Mouse (Mus musculus): ENCODE measurements around the gene Imp3. TPM values are rescaled to one million over a fixed set of nuclear protein-coding genes. Genes with fewer than 3 reads are reported as not detected.

Imp3 gene
- total RNA-seq, 2 experiments from 2014 or later, result 46.7 to 51.6 TPM

DNA sequence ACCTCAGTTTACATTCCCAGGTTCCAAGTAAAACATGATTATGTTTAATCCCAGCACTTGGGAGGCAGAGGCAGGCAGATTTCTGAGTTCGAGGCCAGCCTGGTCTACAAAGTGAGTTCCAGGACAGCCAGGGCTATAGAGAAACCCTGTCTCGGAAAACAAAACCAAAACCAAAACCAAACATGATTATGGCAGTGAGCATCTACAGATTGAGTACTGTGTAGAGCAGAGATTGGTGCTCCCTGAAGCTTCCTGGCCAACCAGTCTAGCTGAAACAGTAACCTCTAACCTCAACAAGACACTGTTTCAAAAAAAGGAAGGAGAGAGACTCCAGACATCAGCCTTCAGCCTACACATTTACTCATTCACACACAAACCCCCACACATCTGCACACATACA, 21.4 kb downstream of the Imp3 start:
- DNase-seq (ENCODE audit: low spot score), result no peak

DNA sequence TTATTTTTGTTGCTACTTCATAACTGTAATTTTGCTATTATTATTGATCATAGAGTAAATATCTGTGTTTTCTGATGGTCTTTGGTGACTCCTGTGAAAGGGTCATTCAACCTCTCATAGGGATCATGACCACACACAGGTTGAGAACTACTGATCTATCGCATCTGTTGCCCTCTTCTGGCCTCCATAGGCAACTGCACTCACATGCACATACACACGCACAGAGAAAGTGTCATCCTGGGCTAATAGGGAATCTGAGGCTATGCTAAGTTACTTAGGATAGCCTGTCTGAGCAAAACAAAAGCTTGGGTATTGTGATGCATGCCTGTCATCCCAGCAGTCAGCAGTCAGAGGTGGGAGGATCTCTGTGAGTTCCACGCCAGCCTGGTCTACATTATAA, 24.3 kb downstream of the Imp3 start:
- no peak for DNase-seq (ENCODE audit: low spot score)

- DNase-seq (ENCODE audit: low spot score), result no peak
Measured at GRCm38 (mm10) chr9:56970158-56970557, 32.9 kb downstream of the Imp3 start.

GRCm38 (mm10) chr9:56973960-56974524, 36.8 kb downstream of the Imp3 start:
- no peak for DNase-seq (ENCODE audit: low spot score)

GRCm38 (mm10) chr9:56975199-56975598, 37.9 kb downstream of the Imp3 start:
- DNase-seq (ENCODE audit: low spot score), result no peak

DNA sequence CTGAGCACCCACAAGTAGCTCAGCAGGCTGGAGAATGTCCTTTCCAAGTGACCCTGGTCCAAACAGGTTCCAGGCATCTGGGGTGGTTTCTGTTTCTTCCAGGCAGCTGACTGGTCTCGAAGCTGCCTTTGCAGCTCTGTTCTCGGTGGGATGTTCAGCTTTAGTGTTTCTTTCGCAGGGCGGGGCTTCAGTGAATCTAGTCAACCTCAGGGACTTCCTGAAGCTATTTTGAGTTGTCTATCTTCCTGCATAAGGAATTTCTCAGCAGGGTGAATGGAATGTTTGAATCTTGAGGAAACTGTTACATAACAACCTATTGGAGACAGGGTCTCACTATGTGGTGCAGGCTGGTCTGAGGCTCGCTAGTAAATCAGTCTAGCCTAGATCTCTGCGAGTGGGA, 42.9 kb downstream of the Imp3 start:
- no peak for DNase-seq (ENCODE audit: low spot score)

DNA sequence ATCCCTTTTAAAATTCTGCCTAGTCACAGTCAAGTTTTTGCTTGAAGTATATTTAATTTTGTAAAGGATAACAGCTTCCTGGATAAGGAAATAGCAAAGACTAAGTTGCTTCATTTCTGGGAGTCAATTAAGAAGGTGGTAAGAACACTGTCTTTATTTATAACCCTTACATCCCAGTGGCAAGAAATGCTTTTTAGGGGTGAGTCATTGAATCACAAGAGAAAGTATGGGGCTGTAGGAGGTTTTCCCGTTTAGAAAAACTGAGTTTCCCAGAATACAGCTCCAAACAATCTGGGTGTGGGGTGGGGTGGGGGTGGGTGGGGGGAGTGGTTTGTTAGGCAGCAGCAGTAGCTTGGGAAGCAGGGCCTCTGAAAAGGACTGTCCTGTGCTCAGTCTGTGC, 44.2 kb downstream of the Imp3 start:
- no peak for DNase-seq (ENCODE audit: low spot score)

Other genes starting within 250 kb of the Imp3 start
- gene Lingo1, start 141.0 kb upstream of the Imp3 start, total RNA-seq (2021), result under 1 TPM; 0.37 to 0.66 TPM
- gene Odf3l1, start 72.8 kb upstream of the Imp3 start, total RNA-seq (2021), result not detected
- 1 to 10 TPM; 2.9 to 5.8 TPM for gene Cspg4, start 72.4 kb upstream of the Imp3 start, total RNA-seq (2021)
- 1 to 10 TPM; 2.1 to 3.3 TPM for gene Snx33, start 9.1 kb upstream of the Imp3 start, total RNA-seq (2021)
- gene Snupn, start 13.4 kb downstream of the Imp3 start, total RNA-seq (2021), result 10 to 100 TPM; 10.8 to 11.5 TPM
- gene Ptpn9, start 57.4 kb downstream of the Imp3 start, total RNA-seq (2021), result 1 to 10 TPM; 3.3 to 4.7 TPM
- gene Sin3a, start 134.6 kb downstream of the Imp3 start, total RNA-seq (2021), result 10 to 100 TPM; 15.3 to 17.3 TPM
- 10 to 100 TPM; 25.4 to 31.6 TPM for gene Man2c1, start 193.2 kb downstream of the Imp3 start, total RNA-seq (2021)
- gene Neil1, start 210.8 kb downstream of the Imp3 start, total RNA-seq (2021), result 1 to 10 TPM; 5.8 to 6.2 TPM
- gene Commd4, start 220.9 kb downstream of the Imp3 start, total RNA-seq (2021), result 10 to 100 TPM; 26.6 to 29.1 TPM

All from gastrocnemius, adult 18-20 months (tissue).